Comparison of ENCODE assay signal across 10 mouse cellular contexts in genomic region chr5:64738096-64738780, GRCm38 (mm10).
DNase-seq lines count a peak whose midpoint lies in the region; ATAC-seq and TF ChIP-seq lines count a peak whose summit lies in the region.
"Had no signal": no experiment of that assay in that cellular context is flagged by ENCODE, and none has a peak within 500 bp of the region (broad histone marks: within the 10 kb centered on the region; RNA-seq: fewer than 3 reads in every experiment).

No protein-coding gene starts in this region.

- no peaks in the 10 kb centered on the region for H3K36me3 ChIP-seq in ES-Bruce4 (ENCODE audit: control insufficient read depth, insufficient read depth, low read length, poor library complexity, severe bottlenecking)
- H3K36me3 ChIP-seq in ES-E14 (ENCODE audit: control insufficient read depth, insufficient read depth, low read length, poor library complexity, severe bottlenecking), result no peaks in the 10 kb centered on the region
- no peaks in the 10 kb centered on the region for H3K36me3 ChIP-seq in heart, embryonic 16.5 days (ENCODE audit: control insufficient read depth, insufficient read depth)
- no peaks in the 10 kb centered on the region for H3K36me3 ChIP-seq in midbrain, embryonic 12.5 days

- no peak for TF ChIP-seq CTCF in ES-Bruce4 (IDR thresholded peaks at IDR 0.05; ENCODE audit: low read depth, low read length)

- no peak for TF ChIP-seq EP300 in ES-Bruce4 (IDR thresholded peaks at IDR 0.05; ENCODE audit: insufficient read depth, low read depth, low read length)

- in situ Hi-C loops in ES-E14 (cut with MboI; ENCODE audit: low sequenced_read_pairs in 2 of 2, unreplicated experiment in 2 of 2), result no loop called here

- WGBS in heart, embryonic 16.5 days, result 25% methylated on average over 11 of the region's 11 CpGs
- 14% methylated on average over 11 of the region's 11 CpGs for WGBS in midbrain, embryonic 12.5 days

- H3K27ac ChIP-seq in ES-Bruce4 (ENCODE audit: insufficient read depth, low read length) (peak overlapping the region; percentile 70), ES-E14 (ENCODE audit: insufficient read depth, low read depth, low read length, poor library complexity, severe bottlenecking) (peak overlapping the region; percentile 77; the same call in 1 of the 2 replicates)
- no peak overlapping the region for H3K27ac ChIP-seq in heart, embryonic 16.5 days (ENCODE audit: low read length)
- no peak overlapping the region for H3K27ac ChIP-seq in midbrain, embryonic 12.5 days (replicated peaks)
- H3K27ac ChIP-seq: macrophage had no signal

- no peak for TF ChIP-seq POLR2A in ES-Bruce4 (IDR thresholded peaks at IDR 0.05; ENCODE audit: insufficient read depth, low read length)

- H3K9me3 ChIP-seq in ES-Bruce4 (replicated peaks; ENCODE audit: control insufficient read depth, insufficient read depth, low read length, poor library complexity, severe bottlenecking), result no peaks in the 10 kb centered on the region
- H3K9me3 ChIP-seq in ES-E14 (ENCODE audit: control insufficient read depth, insufficient read depth, low read depth, low read length), result no peaks in the 10 kb centered on the region
- no peaks in the 10 kb centered on the region for H3K9me3 ChIP-seq in heart, embryonic 16.5 days (replicated peaks; ENCODE audit: control insufficient read depth, low read length)
- H3K9me3 ChIP-seq in midbrain, embryonic 12.5 days, result no peaks in the 10 kb centered on the region

- H3K9ac ChIP-seq in ES-Bruce4 (ENCODE audit: low read depth, poor library complexity, severe bottlenecking) (no peak overlapping the region), ES-E14 (ENCODE audit: insufficient read depth, low read depth, low read length, poor library complexity, severe bottlenecking) (peak overlapping the region; percentile 27; the same call in 1 of the 2 replicates)
- H3K9ac ChIP-seq in heart, embryonic 16.5 days (ENCODE audit: low read length), result no peak overlapping the region
- no peak overlapping the region for H3K9ac ChIP-seq in midbrain, embryonic 12.5 days (replicated peaks)

- intact Hi-C loops in left cerebral cortex, postnatal 14 days (cut with DNase I), result no loop called here

- ATAC-seq in heart, embryonic 16.5 days (replicated peaks; ENCODE audit: extremely low read depth, insufficient read depth, low FRiP score), result no peak
- peak; percentile 5; the same call in 1 of the 2 replicates for ATAC-seq in midbrain, embryonic 12.5 days (ENCODE audit: low FRiP score, low read depth)

- no peaks in the 10 kb centered on the region for H3K27me3 ChIP-seq in ES-Bruce4 (ENCODE audit: control insufficient read depth, insufficient read depth, low read length, poor library complexity, severe bottlenecking)
- H3K27me3 ChIP-seq in heart, embryonic 16.5 days (ENCODE audit: control insufficient read depth, insufficient read depth, low read length), result no peaks in the 10 kb centered on the region
- H3K27me3 ChIP-seq in midbrain, embryonic 12.5 days, result 0 out of 2 replicates have a peak, but pooled peaks cover 5% of the 10 kb centered on the region

- H3K4me3 ChIP-seq in ES-Bruce4 (ENCODE audit: low read depth, low read length) (no peak overlapping the region), ES-E14 (ENCODE audit: insufficient read depth in 1 of 2, low read depth in 1 of 2, low read length in 2 of 2, poor library complexity in 1 of 2, severe bottlenecking in 1 of 2) (peak overlapping the region in 1 of 2 experiments; percentile 6; a peak in 2 of 4 replicates)
- no peak overlapping the region for H3K4me3 ChIP-seq in heart, embryonic 16.5 days (ENCODE audit: low read length)
- H3K4me3 ChIP-seq in midbrain, embryonic 12.5 days, result no peak overlapping the region

- DNase-seq in ES-E14 (ENCODE audit: low read depth, low spot score), result no peak
- DNase-seq in left cerebral cortex, postnatal 14 days (ENCODE audit: low spot score in 2 of 2), result no peak
- no peak for DNase-seq in urinary bladder, adult 2 months (ENCODE audit: low spot score)
- DNase-seq in right cerebral cortex, adult 18-20 months, result no peak
- DNase-seq: adrenal gland, adult 2 months; thymus, postnatal 36 days had no signal

- H3K4me1 ChIP-seq in ES-Bruce4 (ENCODE audit: control insufficient read depth, insufficient read depth, low read length) (no peaks in the 10 kb centered on the region), ES-E14 (ENCODE audit: control insufficient read depth in 2 of 2, insufficient read depth in 2 of 2, low read length in 2 of 2, poor library complexity in 1 of 2) (peaks cover 4 to 14% of the 10 kb centered on the region in 2 experiments; a peak in 3 of 4 replicates)
- H3K4me1 ChIP-seq in heart, embryonic 16.5 days (ENCODE audit: control insufficient read depth, insufficient read depth, low read length), result peaks cover 12% of the 10 kb centered on the region
- H3K4me1 ChIP-seq in midbrain, embryonic 12.5 days, result peaks cover 25% of the 10 kb centered on the region

- peak overlapping the region; percentile 31 for H3K4me2 ChIP-seq in heart, embryonic 16.5 days (ENCODE audit: low read depth, low read length)
- peak overlapping the region; percentile 32 for H3K4me2 ChIP-seq in midbrain, embryonic 12.5 days (replicated peaks)

TF ChIP-seq in ES-E14, 5 proteins besides CTCF, POLR2A, EP300 and RAD21:
- TF ChIP-seq ZNF384 (IDR thresholded peaks at IDR 0.05; ENCODE audit: low read depth, low read length), result no peak
- TF ChIP-seq ZC3H11A (IDR thresholded peaks at IDR 0.05; ENCODE audit: borderline replicate concordance, low read depth, low read length), result no peak
- no peak for TF ChIP-seq HCFC1 (IDR thresholded peaks at IDR 0.05; ENCODE audit: borderline replicate concordance, insufficient read depth, low read length)
- no peak for TF ChIP-seq CHD2 (IDR thresholded peaks at IDR 0.05; ENCODE audit: low read depth, low read length)
- TF ChIP-seq MAFK (IDR thresholded peaks at IDR 0.05; ENCODE audit: insufficient read depth, low read depth, low read length), result no peak

Comparison
In these comparisons a context has a peak if more than half of its experiments do, and no peak if none do; other contexts are left out.
1. H3K27ac ChIP-seq: peak in ES-Bruce4 (single experiment) and ES-E14 (single experiment); none in heart, embryonic 16.5 days (single experiment) and midbrain, embryonic 12.5 days (single experiment).